Mouse (Mus musculus) liver, embryonic 14.5 days (tissue): ENCODE data around the gene Mgst3.

ENCODE experiments used
- CTCF ChIP-seq: IDR thresholded peaks from 2 replicates; pipeline ENCODE4 v1.5.1; 2016; ENCODE audit warnings: antibody characterized with exemption, low read depth, control low read depth
- EP300 ChIP-seq: IDR thresholded peaks from 2 replicates; pipeline ENCODE4 v1.6.1; 2016; ENCODE audit warnings: antibody characterized with exemption, low read depth

DNA sequence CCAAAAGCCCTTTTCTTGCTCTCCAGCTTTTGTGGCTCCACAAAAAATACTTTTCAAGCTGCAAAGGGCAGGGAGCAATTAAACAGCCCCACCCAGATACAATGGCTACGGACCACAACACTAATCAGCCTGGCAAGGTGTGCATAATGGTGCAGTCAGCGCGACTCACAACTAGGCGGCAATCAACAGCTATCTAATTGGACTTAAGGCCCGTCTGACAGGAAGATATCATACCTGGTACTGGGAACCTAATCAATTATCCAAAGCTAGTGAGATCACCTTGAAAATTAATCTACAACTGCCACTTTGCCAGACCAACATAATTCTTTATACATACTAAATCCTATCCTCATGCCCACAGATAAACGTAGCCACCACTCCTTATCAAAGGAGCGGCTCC lies 11.3 kb downstream of the Mgst3 start:
- TF ChIP-seq EP300 (peak; percentile 31; the same call in 1 of the 2 replicates), CTCF (peak; percentile 19; the same call in 1 of the 2 replicates)
